Mouse (Mus musculus): ENCODE data around the gene Zfand3. TPM values are rescaled to one million over a fixed set of nuclear protein-coding genes. Genes with fewer than 3 reads are reported as not detected.

The Zfand3 gene
- polyA plus RNA-seq, 1 experiment from 2014 or later = 59.8 TPM

GRCm38 (mm10) chr17:30029633-30030226, 25.2 kb downstream of the Zfand3 start:
- Histone ChIP-seq H3K27ac (no peak overlapping the region), H3K27me3 (no peaks in the 10 kb centered on the region), H3K9ac (no peak overlapping the region), H3K36me3 (no peaks in the 10 kb centered on the region), H3K4me2 (no peak overlapping the region), H3K4me3 (no peak overlapping the region), H3K4me1 (peaks cover 48% of the 10 kb centered on the region), H3K9me3 (no peaks in the 10 kb centered on the region)
- WGBS = 62% methylated on average over 7 of the region's 7 CpGs
- no peak for ATAC-seq (ENCODE audit: borderline replicate concordance, extremely low read depth, low FRiP score, low TSS enrichment)

GRCm38 (mm10) chr17:30032796-30033195, 28.3 kb downstream of the Zfand3 start:
- Histone ChIP-seq H3K4me2 (no peak overlapping the region), H3K9ac (no peak overlapping the region), H3K27ac (no peak overlapping the region), H3K4me3 (no peak overlapping the region), H3K9me3 (no peaks in the 10 kb centered on the region), H3K36me3 (no peaks in the 10 kb centered on the region), H3K27me3 (no peaks in the 10 kb centered on the region), H3K4me1 (peaks cover 28% of the 10 kb centered on the region)
- no peak for ATAC-seq (ENCODE audit: borderline replicate concordance, extremely low read depth, low FRiP score, low TSS enrichment)
- WGBS = 91% methylated on average over 4 of the region's 4 CpGs

GRCm38 (mm10) chr17:30033991-30034390, 29.5 kb downstream of the Zfand3 start:
- H3K9me3 ChIP-seq = no peaks in the 10 kb centered on the region
- ATAC-seq (ENCODE audit: borderline replicate concordance, extremely low read depth, low FRiP score, low TSS enrichment) = no peak
- H3K27ac ChIP-seq = no peak overlapping the region
- no peak overlapping the region for H3K9ac ChIP-seq
- no peak overlapping the region for H3K4me2 ChIP-seq
- peaks cover 25% of the 10 kb centered on the region for H3K4me1 ChIP-seq
- H3K36me3 ChIP-seq = no peaks in the 10 kb centered on the region
- no peak overlapping the region for H3K4me3 ChIP-seq
- WGBS = 68% methylated on average over 4 of the region's 4 CpGs
- H3K27me3 ChIP-seq = no peaks in the 10 kb centered on the region

- H3K9ac ChIP-seq = no peak overlapping the region
- H3K27me3 ChIP-seq = no peaks in the 10 kb centered on the region
- no peaks in the 10 kb centered on the region for H3K36me3 ChIP-seq
- no peaks in the 10 kb centered on the region for H3K9me3 ChIP-seq
- no peak overlapping the region for H3K27ac ChIP-seq
- H3K4me3 ChIP-seq = no peak overlapping the region
- 55% methylated on average over 4 of the region's 4 CpGs for WGBS
- H3K4me2 ChIP-seq = no peak overlapping the region
- peaks cover 17% of the 10 kb centered on the region for H3K4me1 ChIP-seq
- no peak for ATAC-seq (ENCODE audit: borderline replicate concordance, extremely low read depth, low FRiP score, low TSS enrichment)
Measured at GRCm38 (mm10) chr17:30035216-30036005, 30.9 kb downstream of the Zfand3 start.

GRCm38 (mm10) chr17:30043163-30043822, 38.8 kb downstream of the Zfand3 start:
- 62% methylated on average over 7 of the region's 7 CpGs for WGBS
- no peak overlapping the region for H3K27ac ChIP-seq

GRCm38 (mm10) chr17:30045181-30045580, 40.6 kb downstream of the Zfand3 start:
- Histone ChIP-seq H3K9ac (no peak overlapping the region), H3K27ac (no peak overlapping the region), H3K4me1 (peaks cover 21% of the 10 kb centered on the region; the same call in 1 of the 2 replicates), H3K9me3 (no peaks in the 10 kb centered on the region), H3K36me3 (no peaks in the 10 kb centered on the region), H3K4me2 (no peak overlapping the region), H3K27me3 (no peaks in the 10 kb centered on the region), H3K4me3 (no peak overlapping the region)
- 72% methylated on average over 2 of the region's 2 CpGs for WGBS
- no peak for ATAC-seq (ENCODE audit: borderline replicate concordance, extremely low read depth, low FRiP score, low TSS enrichment)

More at GRCm38 (mm10) chr17:30043163-30043822, 38.8 kb downstream of the Zfand3 start:
- H3K27me3 ChIP-seq = no peaks in the 10 kb centered on the region
- H3K4me2 ChIP-seq = no peak overlapping the region
- H3K9me3 ChIP-seq = no peaks in the 10 kb centered on the region
- peak; percentile 59; the same call in 1 of the 2 replicates for ATAC-seq (ENCODE audit: borderline replicate concordance, extremely low read depth, low FRiP score, low TSS enrichment)
- H3K4me3 ChIP-seq = no peak overlapping the region
- H3K36me3 ChIP-seq = no peaks in the 10 kb centered on the region
- peaks cover 26% of the 10 kb centered on the region; the same call in 1 of the 2 replicates for H3K4me1 ChIP-seq
- H3K9ac ChIP-seq = no peak overlapping the region

GRCm38 (mm10) chr17:30046654-30047053, 42.1 kb downstream of the Zfand3 start:
- no peak for ATAC-seq (ENCODE audit: borderline replicate concordance, extremely low read depth, low FRiP score, low TSS enrichment)
- Histone ChIP-seq H3K9ac (no peak overlapping the region), H3K27ac (no peak overlapping the region), H3K9me3 (no peaks in the 10 kb centered on the region), H3K27me3 (no peaks in the 10 kb centered on the region), H3K36me3 (no peaks in the 10 kb centered on the region), H3K4me3 (no peak overlapping the region), H3K4me2 (no peak overlapping the region), H3K4me1 (peaks cover 21% of the 10 kb centered on the region; the same call in 1 of the 2 replicates)
- 89% methylated on average over 5 of the region's 5 CpGs for WGBS

GRCm38 (mm10) chr17:30051523-30052346, 47.2 kb downstream of the Zfand3 start:
- ATAC-seq (ENCODE audit: borderline replicate concordance, extremely low read depth, low FRiP score, low TSS enrichment) = no peak
- H3K4me2 ChIP-seq = no peak overlapping the region
- 85% methylated on average over 5 of the region's 5 CpGs for WGBS

GRCm38 (mm10) chr17:30052347-30052742, 47.8 kb downstream of the Zfand3 start:
- H3K4me1 ChIP-seq = 0 out of 2 replicates have a peak, but pooled peaks cover 1% of the 10 kb centered on the region
- no peaks in the 10 kb centered on the region for H3K27me3 ChIP-seq
- H3K9ac ChIP-seq = no peak overlapping the region
- H3K27ac ChIP-seq = no peak overlapping the region
- H3K4me2 ChIP-seq = no peak overlapping the region
- no peak for ATAC-seq (ENCODE audit: borderline replicate concordance, extremely low read depth, low FRiP score, low TSS enrichment)
- 85% methylated on average over 5 of the region's 5 CpGs for whole genome bisulfite sequencing
- no peaks in the 10 kb centered on the region for H3K36me3 ChIP-seq
- no peaks in the 10 kb centered on the region for H3K9me3 ChIP-seq
- H3K4me3 ChIP-seq = no peak overlapping the region

More at GRCm38 (mm10) chr17:30051523-30052346, 47.2 kb downstream of the Zfand3 start:
- Histone ChIP-seq H3K27ac (no peak overlapping the region), H3K27me3 (no peaks in the 10 kb centered on the region), H3K4me1 (peaks cover 6% of the 10 kb centered on the region; the same call in 1 of the 2 replicates), H3K36me3 (no peaks in the 10 kb centered on the region), H3K4me3 (no peak overlapping the region), H3K9me3 (no peaks in the 10 kb centered on the region), H3K9ac (no peak overlapping the region)

GRCm38 (mm10) chr17:30053463-30053862, 48.9 kb downstream of the Zfand3 start:
- H3K27ac ChIP-seq = no peak overlapping the region
- no peak for ATAC-seq (ENCODE audit: borderline replicate concordance, extremely low read depth, low FRiP score, low TSS enrichment)
- H3K27me3 ChIP-seq = no peaks in the 10 kb centered on the region
- H3K36me3 ChIP-seq = no peaks in the 10 kb centered on the region
- WGBS = 61% methylated on average over 9 of the region's 9 CpGs
- H3K4me3 ChIP-seq = no peak overlapping the region
- H3K9me3 ChIP-seq = no peaks in the 10 kb centered on the region
- H3K9ac ChIP-seq = no peak overlapping the region
- H3K4me1 ChIP-seq = peaks cover 7% of the 10 kb centered on the region; the same call in 1 of the 2 replicates
- no peak overlapping the region for H3K4me2 ChIP-seq

GRCm38 (mm10) chr17:30053871-30054270, 49.3 kb downstream of the Zfand3 start:
- no peak for ATAC-seq (ENCODE audit: borderline replicate concordance, extremely low read depth, low FRiP score, low TSS enrichment)
- 83% methylated on average over 2 of the region's 2 CpGs for WGBS
- no peak overlapping the region for H3K9ac ChIP-seq
- peaks cover 8% of the 10 kb centered on the region; the same call in 1 of the 2 replicates for H3K4me1 ChIP-seq
- H3K27me3 ChIP-seq = no peaks in the 10 kb centered on the region
- no peaks in the 10 kb centered on the region for H3K36me3 ChIP-seq
- no peak overlapping the region for H3K4me3 ChIP-seq
- no peaks in the 10 kb centered on the region for H3K9me3 ChIP-seq
- H3K4me2 ChIP-seq = no peak overlapping the region
- H3K27ac ChIP-seq = no peak overlapping the region

All from lung, embryonic 15.5 days (tissue).